Comparison of ENCODE assay signal across 8 mouse cellular contexts in genomic region chr7:113638098-113638497, GRCm38 (mm10).
DNase-seq lines count a peak whose midpoint lies in the region; TF ChIP-seq lines count a peak whose summit lies in the region.
"Had no signal": no experiment of that assay in that cellular context is flagged by ENCODE, and none has a peak within 500 bp of the region (broad histone marks: within the 10 kb centered on the region; RNA-seq: fewer than 3 reads in every experiment).

No protein-coding gene starts in this region.

- TF ChIP-seq CTCF in brain, embryonic 14.5 days (IDR thresholded peaks at IDR 0.05; ENCODE audit: borderline replicate concordance, extremely low read depth, insufficient read depth, insufficient read length), result no peak

- TF ChIP-seq POLR2A in brain, embryonic 14.5 days (IDR thresholded peaks at IDR 0.05; ENCODE audit: borderline replicate concordance, extremely low read depth, insufficient read depth, insufficient read length, poor library complexity, severe bottlenecking), result no peak

- DNase-seq in brain, embryonic 14.5 days (ENCODE audit: low read depth), result peak; percentile 72
- DNase-seq in frontal cortex, postnatal 10 days (ENCODE audit: low spot score in 2 of 2), result peak; percentile 39 to 71
- DNase-seq in layer of hippocampus, postnatal 36 days, result peak; percentile 58 to 61
- peak; percentile 69 to 83 for DNase-seq in right cerebral cortex, postnatal 10 days (ENCODE audit: low spot score in 2 of 2)
- no peak for DNase-seq in ovary, adult 18-20 months (ENCODE audit: low spot score)
- DNase-seq in cerebellum, adult 11-12 months, result no peak
- DNase-seq in kidney, postnatal 25 days, result no peak
- DNase-seq: gastrocnemius, postnatal 14 days had no signal

Comparison
In these comparisons a context has a peak if more than half of its experiments do, and no peak if none do; other contexts are left out.
1. DNase-seq: peak in brain, embryonic 14.5 days (single experiment), frontal cortex, postnatal 10 days (2 of 2), layer of hippocampus, postnatal 36 days (2 of 2) and right cerebral cortex, postnatal 10 days (2 of 2); none in ovary, adult 18-20 months (single experiment), cerebellum, adult 11-12 months (single experiment) and kidney, postnatal 25 days (0 of 2).